Mouse (Mus musculus) embryonic fibroblast, embryonic 13.5 days (primary cell): ENCODE results near the gene Kpna2.
"Not testable (repeated sequence)": the region's sequence is repeated elsewhere in the genome, so short reads cannot be mapped to it uniquely, and the experiment has no call there.

Experiments
- CTCF ChIP-seq: IDR thresholded peaks from 2 replicates; pipeline ENCODE4 v1.5.1; 2011; ENCODE audit warnings: mild to moderate bottlenecking, control low read depth, low read length, moderate library complexity, borderline replicate concordance; ENCODE audit not compliant: insufficient read depth
- POLR2A ChIP-seq: IDR thresholded peaks from 2 replicates; pipeline ENCODE4 v1.6.1; 2011; ENCODE audit warnings: low read depth, mild to moderate bottlenecking, control low read depth, low read length, moderate library complexity

DNA sequence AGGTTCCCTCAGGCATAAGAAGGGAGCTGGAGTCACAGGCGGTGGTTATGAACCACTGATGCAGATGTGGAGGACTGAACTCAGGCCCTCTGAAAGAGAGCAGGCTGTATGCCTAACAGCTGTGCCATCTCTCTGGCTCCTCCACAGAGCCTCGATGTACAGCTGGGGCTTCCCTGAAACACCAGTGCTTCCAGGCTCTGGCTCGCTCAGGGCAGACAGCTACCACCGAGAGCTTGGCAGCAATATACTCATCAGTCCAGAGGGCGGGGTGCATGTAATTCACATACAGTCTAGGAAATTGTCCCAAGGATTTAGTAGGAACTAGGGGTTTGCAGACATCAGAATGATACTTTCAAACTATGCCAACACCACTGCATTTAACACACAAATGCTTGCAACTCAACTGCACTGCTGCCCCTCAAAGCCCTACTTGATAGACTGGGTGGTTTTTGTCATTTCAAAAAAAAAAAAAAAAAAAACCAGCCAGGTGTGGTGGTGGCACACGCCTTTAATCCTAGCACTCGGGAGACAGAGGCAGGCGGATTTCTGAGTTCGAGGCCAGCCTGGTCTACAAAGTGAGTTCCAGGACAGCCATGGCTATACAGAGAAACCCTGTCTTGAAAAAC, 13.2 kb downstream of the Kpna2 start:
- TF ChIP-seq CTCF, POLR2A: not testable (repeated sequence)
